Mouse (Mus musculus) limb, embryonic 13.5 days (tissue): Measurements from ENCODE around the gene Svip. TPM values are rescaled to one million over a fixed set of nuclear protein-coding genes. Genes with fewer than 3 reads are reported as not detected.
A peak's percentile ranks its signal among the peaks of the same experiment; 100 is the strongest.

Experiments used
- ATAC-seq: fragments of 200-750 bp; cut with Nextera tagmentation; 2 replicates; pipeline ENCODE4 v1.8.0; 2017; ENCODE audit warnings: low read depth, moderate number of reproducible peaks, moderate TSS enrichment; ENCODE audit not compliant: low FRiP score
- H3K27ac ChIP-seq: fragments of 300-500 bp; sonication (generic); 2 replicates; pipeline ENCODE4 v1.5.1; 2015; ENCODE audit warnings: inconsistent platforms, mild to moderate bottlenecking, moderate library complexity
- H3K27me3 ChIP-seq: fragments of 300-500 bp; sonication (generic); 2 replicates; pipeline ENCODE4 v1.6.1; 2015; ENCODE audit warnings: mild to moderate bottlenecking, inconsistent platforms
- H3K36me3 ChIP-seq: fragments of 300-500 bp; sonication (generic); 2 replicates; pipeline ENCODE4 v1.6.1; 2015; ENCODE audit warnings: inconsistent platforms, mild to moderate bottlenecking, moderate library complexity
- H3K4me1 ChIP-seq: fragments of 300-500 bp; sonication (generic); 2 replicates; pipeline ENCODE4 v1.6.1; 2015; ENCODE audit warnings: inconsistent platforms
- H3K4me2 ChIP-seq: fragments of 300-500 bp; sonication (generic); replicated peaks from 2 replicates; pipeline ENCODE4 v1.6.1; 2015; ENCODE audit warnings: inconsistent platforms, mild to moderate bottlenecking, moderate library complexity
- H3K4me3 ChIP-seq: fragments of 300-500 bp; sonication (generic); 2 replicates; pipeline ENCODE4 v1.5.1; 2015; ENCODE audit warnings: moderate library complexity, mild to moderate bottlenecking, inconsistent platforms
- H3K9ac ChIP-seq: fragments of 300-500 bp; sonication (generic); 2 replicates; pipeline ENCODE4 v1.6.1; 2015; ENCODE audit warnings: mild to moderate bottlenecking, inconsistent platforms
- H3K9me3 ChIP-seq: fragments of 300-500 bp; sonication (generic); 2 replicates; pipeline ENCODE4 v1.6.1; 2016; ENCODE audit warnings: inconsistent platforms
- WGBS: fragments of 180-500 bp; shearing (Covaris S2); methylation state at CpG from one replicate; pipeline ENCODE4 v1.1.7; 2015; 5-methylcytosine and 5-hydroxymethylcytosine counted together
- polyA plus RNA-seq: library from polyadenylated mRNA; unstranded; fragments of >200 nt; fragmentation: Nextera tagmentation; extraction: Ambion mirVana; gene quantifications from 2 replicates; pipeline ENCODE4 v1.2.1, GENCODE M21; 2015

The Svip gene
- polyA plus RNA-seq, 1 experiment from 2014 or later = 3.3 TPM

DNA sequence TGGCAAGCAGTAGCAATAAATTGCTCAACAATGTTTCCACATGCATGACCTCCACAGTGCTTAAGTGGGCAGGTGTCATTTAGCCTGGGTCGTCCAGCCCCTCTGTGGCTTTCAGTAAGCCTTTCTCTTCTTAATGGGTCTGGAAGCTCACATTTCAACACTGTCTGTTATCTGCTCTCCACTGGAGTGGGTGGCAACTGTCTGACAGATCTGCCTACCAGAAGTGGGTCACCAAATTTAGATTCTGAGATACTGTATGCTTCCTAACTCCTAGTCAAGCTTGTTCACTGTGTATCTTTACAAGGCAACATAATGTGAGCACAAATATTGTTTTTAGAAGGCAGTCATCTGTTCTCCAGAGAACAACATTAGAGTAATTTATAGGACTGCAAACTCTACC lies 23.5 kb downstream of the Svip start:
- H3K27ac ChIP-seq = no peak overlapping the region
- 11% methylated on average over 1 of the region's 1 CpGs for WGBS
- no peak overlapping the region for H3K4me2 ChIP-seq
- H3K9ac ChIP-seq = no peak overlapping the region
- H3K4me1 ChIP-seq = peaks cover 5% of the 10 kb centered on the region
- H3K4me3 ChIP-seq = no peak overlapping the region
- H3K27me3 ChIP-seq = no peaks in the 10 kb centered on the region
- ATAC-seq = peak; percentile 57
- H3K36me3 ChIP-seq = peaks cover 27% of the 10 kb centered on the region
- H3K9me3 ChIP-seq = no peaks in the 10 kb centered on the region

DNA sequence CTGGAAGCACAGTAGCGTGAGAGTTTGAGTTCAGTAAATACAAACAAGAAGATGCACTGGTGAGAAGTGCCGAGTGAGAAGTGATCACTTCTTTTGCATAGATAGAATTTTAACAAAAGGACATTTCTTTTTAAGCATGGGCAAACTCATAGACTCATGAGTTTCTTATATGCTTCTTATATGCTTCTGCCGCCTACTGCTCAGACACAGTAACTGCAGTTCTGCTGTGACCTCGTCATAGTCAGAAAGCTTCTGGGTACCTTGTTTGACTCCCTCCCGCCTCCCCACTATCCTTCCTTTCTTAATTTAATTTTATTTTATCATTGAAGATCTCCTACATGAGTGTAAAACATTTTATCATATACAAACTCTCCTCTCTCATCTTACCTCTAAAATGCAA lies 26.5 kb downstream of the Svip start:
- H3K36me3 ChIP-seq = peaks cover 24% of the 10 kb centered on the region
- WGBS = 39% methylated on average over 5 of the region's 5 CpGs

DNA sequence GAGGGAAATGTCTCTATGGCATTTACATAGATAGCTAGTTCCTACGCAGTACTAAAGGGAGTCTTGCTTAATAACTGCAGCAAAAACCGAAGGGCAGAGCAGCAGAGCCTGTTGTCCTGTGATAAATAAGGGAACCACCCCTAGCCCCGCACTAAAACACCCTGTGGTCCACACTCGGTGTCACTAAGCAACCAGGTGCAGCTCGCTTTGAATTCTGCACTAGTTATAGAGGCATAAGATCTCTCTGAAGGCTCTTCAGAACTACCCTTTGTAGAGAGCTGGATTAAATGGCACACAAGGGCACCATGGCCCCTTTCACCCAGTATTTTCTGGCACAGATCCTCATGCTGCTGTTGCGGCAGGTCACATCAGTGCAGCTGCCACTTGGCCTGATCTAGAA lies 30.6 kb downstream of the Svip start:
- 67% methylated on average over 6 of the region's 6 CpGs for WGBS

More for the DNA sequence above, 26.5 kb downstream of the Svip start:
- peaks cover 14% of the 10 kb centered on the region for H3K4me1 ChIP-seq
- H3K9me3 ChIP-seq = no peaks in the 10 kb centered on the region
- ATAC-seq = no peak
- no peak overlapping the region for H3K27ac ChIP-seq
- no peak overlapping the region for H3K9ac ChIP-seq
- H3K4me3 ChIP-seq = no peak overlapping the region
- H3K4me2 ChIP-seq = no peak overlapping the region
- no peaks in the 10 kb centered on the region for H3K27me3 ChIP-seq

DNA sequence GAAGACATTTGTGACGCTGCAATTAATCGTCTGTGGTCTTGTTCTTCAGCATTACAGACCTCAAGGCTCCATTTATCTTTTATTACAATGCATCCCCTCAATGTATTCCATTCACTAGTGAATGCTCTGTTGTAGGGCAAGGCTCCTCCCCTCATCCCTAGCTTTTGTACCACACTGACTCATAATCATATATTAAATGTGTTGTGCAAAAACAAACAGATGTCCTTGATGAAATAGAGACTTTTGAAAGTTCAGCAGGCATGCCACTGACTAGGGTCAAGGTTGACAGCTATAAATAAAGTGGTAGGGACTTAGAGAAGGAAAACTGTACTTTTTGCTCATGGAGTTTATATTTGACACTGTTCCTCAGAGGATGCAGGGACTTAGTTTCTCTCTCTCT lies 32.3 kb downstream of the Svip start:
- no peak for ATAC-seq
- H3K27me3 ChIP-seq = no peaks in the 10 kb centered on the region
- peaks cover 27% of the 10 kb centered on the region for H3K36me3 ChIP-seq
- no peak overlapping the region for H3K9ac ChIP-seq
- H3K9me3 ChIP-seq = no peaks in the 10 kb centered on the region
- no peak overlapping the region for H3K27ac ChIP-seq
- H3K4me2 ChIP-seq = no peak overlapping the region
- 75% methylated on average over 2 of the region's 2 CpGs for WGBS
- peaks cover 47% of the 10 kb centered on the region for H3K4me1 ChIP-seq
- H3K4me3 ChIP-seq = no peak overlapping the region

More for the DNA sequence above, 30.6 kb downstream of the Svip start:
- Histone ChIP-seq H3K36me3 (peaks cover 27% of the 10 kb centered on the region), H3K4me1 (peaks cover 32% of the 10 kb centered on the region), H3K9me3 (no peaks in the 10 kb centered on the region), H3K27me3 (no peaks in the 10 kb centered on the region), H3K27ac (peak overlapping the region; percentile 48; the same call in 1 of the 2 replicates), H3K4me2 (no peak overlapping the region), H3K9ac (no peak overlapping the region), H3K4me3 (no peak overlapping the region)
- ATAC-seq = no peak

DNA sequence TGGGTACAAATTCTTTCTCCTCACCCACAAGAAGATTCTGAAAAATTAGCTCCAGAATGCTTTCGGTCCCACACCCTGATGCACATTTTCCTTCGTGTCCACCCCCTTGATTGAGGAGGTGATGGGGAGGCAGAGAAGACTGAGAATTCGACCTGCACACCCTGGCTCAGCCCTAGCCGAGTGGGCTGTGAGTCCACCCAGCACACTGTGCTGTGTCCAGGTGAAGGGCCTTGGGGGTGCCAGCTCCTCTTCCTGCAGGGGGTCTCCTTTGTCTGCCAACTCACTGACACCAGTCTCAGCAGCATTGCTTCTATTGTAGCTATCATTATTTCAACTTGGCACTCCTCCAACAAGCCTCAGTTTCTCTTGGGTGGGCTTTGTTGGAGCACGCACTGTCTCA lies 32.7 kb downstream of the Svip start:
- no peak overlapping the region for H3K4me3 ChIP-seq
- ATAC-seq = no peak
- H3K4me1 ChIP-seq = peaks cover 51% of the 10 kb centered on the region
- 72% methylated on average over 5 of the region's 5 CpGs for WGBS
- peaks cover 27% of the 10 kb centered on the region for H3K36me3 ChIP-seq
- H3K27me3 ChIP-seq = no peaks in the 10 kb centered on the region
- H3K9ac ChIP-seq = no peak overlapping the region
- no peaks in the 10 kb centered on the region for H3K9me3 ChIP-seq
- no peak overlapping the region for H3K4me2 ChIP-seq
- H3K27ac ChIP-seq = peak overlapping the region; percentile 48; the same call in 1 of the 2 replicates

DNA sequence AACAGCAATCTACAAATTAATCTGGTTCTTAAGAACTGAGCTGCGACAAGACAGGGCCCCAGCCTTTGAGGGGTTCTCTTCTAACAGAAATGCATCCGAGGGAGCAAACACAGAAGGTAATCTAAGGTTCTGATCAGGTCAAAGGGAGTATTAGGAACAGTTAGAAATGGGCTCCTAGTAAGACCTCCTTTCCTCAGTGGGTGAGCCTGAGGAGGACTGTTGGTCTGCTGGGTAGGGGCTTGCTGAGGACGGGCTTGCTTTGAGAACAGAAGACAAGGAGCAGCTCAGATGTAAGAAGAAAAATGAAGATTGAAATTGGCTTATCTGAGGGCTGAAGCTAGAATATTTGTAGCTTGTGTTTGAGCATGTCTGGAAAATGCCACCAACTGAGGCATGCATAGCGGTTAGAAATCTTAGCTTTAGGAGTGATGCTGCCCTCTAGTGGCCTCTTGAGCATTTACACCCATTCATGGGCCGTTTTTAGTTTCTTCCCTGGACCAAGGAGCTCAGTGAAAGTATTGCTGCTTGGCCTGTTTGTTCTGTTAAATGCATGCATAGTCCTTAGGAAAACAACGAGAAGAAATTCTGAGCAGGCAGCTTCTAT lies 33.5 kb downstream of the Svip start:
- H3K4me2 ChIP-seq = no peak overlapping the region
- 31% methylated on average over 6 of the region's 6 CpGs for WGBS
- peak overlapping the region; percentile 69; the same call in 1 of the 2 replicates for H3K27ac ChIP-seq
- ATAC-seq = no peak
- no peak overlapping the region for H3K4me3 ChIP-seq
- H3K27me3 ChIP-seq = no peaks in the 10 kb centered on the region
- no peak overlapping the region for H3K9ac ChIP-seq
- peaks cover 53% of the 10 kb centered on the region for H3K4me1 ChIP-seq
- peaks cover 31% of the 10 kb centered on the region for H3K36me3 ChIP-seq
- H3K9me3 ChIP-seq = no peaks in the 10 kb centered on the region

DNA sequence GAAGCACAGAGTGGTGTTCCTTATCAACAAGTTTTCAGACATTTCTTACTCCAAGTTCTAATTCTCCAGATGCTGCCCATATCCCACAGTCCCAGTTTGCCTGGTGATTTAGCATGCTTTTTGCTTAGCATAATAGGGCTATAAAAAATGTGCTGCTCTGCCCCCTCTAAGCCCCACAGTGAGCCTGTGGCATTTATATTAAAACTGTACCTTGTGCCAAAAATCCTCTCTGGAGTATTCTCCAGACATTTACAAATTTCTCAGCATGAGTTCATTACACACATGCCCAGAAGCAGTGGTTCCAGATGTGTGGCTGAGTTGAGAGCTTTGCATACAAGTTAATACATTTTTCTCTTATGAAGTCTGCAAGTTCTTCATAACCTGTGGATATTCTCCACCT lies 36.4 kb downstream of the Svip start:
- H3K9me3 ChIP-seq = no peaks in the 10 kb centered on the region
- peak; percentile 81 for ATAC-seq

DNA sequence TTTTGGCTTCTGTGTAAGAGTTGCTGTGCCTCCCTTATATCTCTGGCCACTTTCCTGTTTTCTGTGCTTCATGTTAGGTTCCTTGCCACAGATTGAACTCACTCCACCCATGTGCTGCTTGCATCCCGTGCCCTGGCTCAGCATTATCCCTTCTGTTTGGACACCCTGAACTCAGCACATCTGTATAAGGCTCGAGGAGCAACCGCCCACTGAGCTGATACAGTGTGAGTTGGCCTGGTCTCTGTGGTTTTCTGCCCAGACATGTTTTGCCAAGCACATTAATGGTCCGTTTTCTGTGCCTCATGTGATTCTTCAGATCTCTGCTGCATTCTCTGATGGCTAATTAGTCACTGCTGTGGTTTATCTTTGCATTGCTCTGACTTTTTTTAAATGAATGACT lies 38.2 kb downstream of the Svip start:
- H3K27ac ChIP-seq = peak overlapping the region; percentile 39; the same call in 1 of the 2 replicates
- ATAC-seq = no peak
- H3K27me3 ChIP-seq = no peaks in the 10 kb centered on the region
- H3K4me1 ChIP-seq = peaks cover 32% of the 10 kb centered on the region
- no peak overlapping the region for H3K4me2 ChIP-seq
- H3K4me3 ChIP-seq = no peak overlapping the region
- WGBS = 80% methylated on average over 4 of the region's 4 CpGs
- H3K9me3 ChIP-seq = no peaks in the 10 kb centered on the region
- peaks cover 49% of the 10 kb centered on the region for H3K36me3 ChIP-seq
- no peak overlapping the region for H3K9ac ChIP-seq

More for the DNA sequence above, 36.4 kb downstream of the Svip start:
- peaks cover 40% of the 10 kb centered on the region for H3K36me3 ChIP-seq
- H3K4me1 ChIP-seq = peaks cover 44% of the 10 kb centered on the region
- peak overlapping the region; percentile 64; the same call in 1 of the 2 replicates for H3K27ac ChIP-seq
- no peak overlapping the region for H3K9ac ChIP-seq
- H3K27me3 ChIP-seq = no peaks in the 10 kb centered on the region
- no peak overlapping the region for H3K4me3 ChIP-seq
- no peak overlapping the region for H3K4me2 ChIP-seq

DNA sequence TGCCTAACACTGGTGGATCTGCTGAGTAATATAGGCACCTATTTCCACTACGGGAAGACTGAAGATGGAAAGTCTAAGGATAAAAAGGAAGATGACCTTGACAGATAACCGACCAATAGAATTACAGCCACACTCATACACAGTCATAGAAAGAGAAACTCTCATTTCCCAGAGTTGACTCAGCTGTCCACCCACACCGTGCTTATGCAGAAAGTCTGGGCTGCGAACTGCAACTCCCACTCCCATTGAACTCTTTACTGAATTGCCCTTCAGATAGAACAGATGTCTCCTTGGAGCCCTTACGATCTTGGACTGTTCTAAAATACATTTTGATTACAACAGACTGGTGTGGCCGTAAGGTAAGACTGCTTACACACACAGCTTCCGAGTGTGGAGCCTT lies 41.1 kb downstream of the Svip start:
- 94% methylated on average over 7 of the region's 7 CpGs for WGBS
- Histone ChIP-seq H3K9ac (no peak overlapping the region), H3K4me3 (no peak overlapping the region), H3K27me3 (no peaks in the 10 kb centered on the region), H3K27ac (no peak overlapping the region), H3K9me3 (no peaks in the 10 kb centered on the region), H3K4me2 (no peak overlapping the region), H3K36me3 (peaks cover 41% of the 10 kb centered on the region), H3K4me1 (peaks cover 25% of the 10 kb centered on the region)
- ATAC-seq = no peak

DNA sequence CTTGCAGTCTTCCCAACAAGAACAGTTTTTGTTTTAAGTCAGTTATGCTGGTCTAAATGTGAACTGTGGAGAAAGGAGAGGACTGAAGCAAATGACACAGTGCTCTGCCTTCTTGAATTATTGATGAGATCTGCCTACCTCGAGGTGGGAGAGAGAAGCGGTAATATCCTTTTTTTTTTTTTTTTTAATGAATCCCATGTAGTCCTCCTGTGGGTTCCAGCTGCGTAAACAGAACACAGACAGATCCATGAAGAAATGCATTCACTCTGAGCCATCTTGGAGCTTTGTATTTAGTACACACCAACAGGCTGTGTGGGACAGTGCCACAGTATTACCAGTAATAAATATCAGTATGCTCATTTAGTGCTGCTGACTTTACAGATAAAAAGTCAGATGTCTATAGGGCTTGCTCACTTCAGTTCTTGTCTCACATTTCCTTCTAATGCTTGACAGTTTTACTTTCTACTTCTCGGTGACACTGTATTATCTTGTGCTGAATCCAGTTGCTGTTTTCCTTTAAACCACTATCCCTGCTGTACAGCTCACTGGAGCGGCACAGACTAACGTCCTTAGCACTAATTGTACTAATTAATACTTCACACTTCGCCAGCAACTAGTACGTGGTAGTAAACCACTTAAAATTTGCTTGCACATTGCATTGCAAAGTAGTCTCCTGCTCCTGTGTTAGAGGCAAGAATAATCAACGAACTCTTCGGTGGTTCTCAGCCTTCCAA lies 43.4 kb downstream of the Svip start:
- H3K4me2 ChIP-seq = no peak overlapping the region
- no peak for ATAC-seq
- no peaks in the 10 kb centered on the region for H3K9me3 ChIP-seq
- WGBS = 69% methylated on average over 10 of the region's 10 CpGs
- no peak overlapping the region for H3K4me3 ChIP-seq
- H3K27me3 ChIP-seq = no peaks in the 10 kb centered on the region
- no peak overlapping the region for H3K27ac ChIP-seq
- peaks cover 12% of the 10 kb centered on the region for H3K4me1 ChIP-seq
- peaks cover 42% of the 10 kb centered on the region for H3K36me3 ChIP-seq
- H3K9ac ChIP-seq = no peak overlapping the region

DNA sequence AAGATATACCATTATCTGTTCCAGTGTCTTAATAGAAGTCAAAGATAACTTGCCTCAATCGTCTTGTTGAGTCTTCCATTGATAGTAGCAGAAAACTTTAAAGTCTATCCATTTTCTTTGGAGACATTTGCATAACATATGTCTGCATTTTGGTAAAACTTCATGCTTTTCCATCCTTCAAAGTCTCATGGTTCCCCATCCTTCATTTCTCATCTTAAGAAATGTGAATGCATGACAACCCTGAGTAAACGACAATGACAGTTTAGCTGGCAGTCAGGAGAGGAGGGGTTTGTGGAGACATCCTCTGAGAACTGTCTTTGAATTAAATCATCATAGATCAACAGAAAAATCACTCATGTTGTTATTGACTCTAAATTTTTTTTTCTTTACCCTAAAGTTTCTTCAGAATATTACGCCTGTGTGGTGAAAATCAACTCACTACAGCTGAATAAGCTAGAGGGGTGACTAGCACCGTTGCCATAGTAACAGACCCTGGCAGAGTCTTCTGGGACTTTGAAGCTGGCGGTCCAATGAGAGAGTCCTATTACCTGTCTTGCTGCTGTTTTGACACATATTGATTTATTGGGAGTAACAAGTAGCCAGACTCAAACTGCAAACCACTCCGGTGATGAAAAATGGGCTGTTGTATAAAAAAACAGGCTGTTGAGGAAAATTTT lies 45.0 kb downstream of the Svip start:
- Histone ChIP-seq H3K9ac (no peak overlapping the region), H3K36me3 (peaks cover 38% of the 10 kb centered on the region), H3K27me3 (no peaks in the 10 kb centered on the region), H3K4me2 (no peak overlapping the region), H3K9me3 (no peaks in the 10 kb centered on the region), H3K4me3 (no peak overlapping the region), H3K4me1 (peaks cover 16% of the 10 kb centered on the region), H3K27ac (no peak overlapping the region)
- WGBS = 58% methylated on average over 6 of the region's 6 CpGs
- no peak for ATAC-seq

DNA sequence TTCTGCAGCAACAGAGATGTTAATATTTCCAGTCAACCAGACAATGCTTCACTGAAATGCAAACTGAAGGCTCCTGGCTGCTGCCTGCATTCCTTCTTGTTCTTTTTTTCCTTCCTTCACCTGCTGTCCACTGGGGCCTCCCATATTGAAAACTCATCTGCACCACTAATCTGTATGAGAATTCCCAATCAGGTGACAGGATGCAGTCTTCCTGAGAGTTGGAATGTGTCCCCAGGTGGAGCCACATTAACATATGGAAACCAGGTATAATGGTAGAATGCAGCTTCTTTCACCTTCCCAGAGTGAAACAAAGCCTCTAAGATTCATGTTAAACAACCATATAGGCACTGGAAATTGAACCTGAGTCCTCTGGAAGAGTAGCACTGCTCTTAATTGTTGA lies 48.1 kb downstream of the Svip start:
- no peaks in the 10 kb centered on the region for H3K9me3 ChIP-seq
- H3K27ac ChIP-seq = no peak overlapping the region
- H3K27me3 ChIP-seq = no peaks in the 10 kb centered on the region
- H3K4me2 ChIP-seq = no peak overlapping the region
- peaks cover 46% of the 10 kb centered on the region for H3K4me1 ChIP-seq
- ATAC-seq = no peak
- H3K4me3 ChIP-seq = no peak overlapping the region
- no peak overlapping the region for H3K9ac ChIP-seq
- peaks cover 22% of the 10 kb centered on the region for H3K36me3 ChIP-seq
